Mouse (Mus musculus): Measurements from ENCODE around the gene Fam53b. TPM values are rescaled to one million over a fixed set of nuclear protein-coding genes. Genes with fewer than 3 reads are reported as not detected.

The Fam53b gene
- total RNA-seq, 1 experiment, result 8.6 TPM

- H3K36me3 ChIP-seq (ENCODE audit: control insufficient read depth, insufficient read depth, low read length, poor library complexity, severe bottlenecking), result no peaks in the 10 kb centered on the region
- no peak for DNase-seq (ENCODE audit: low read depth, low spot score)
- no peak overlapping the region for H3K4me3 ChIP-seq (ENCODE audit: insufficient read depth in 1 of 2, low read depth in 1 of 2, low read length in 2 of 2, poor library complexity in 1 of 2, severe bottlenecking in 1 of 2)
- no peak overlapping the region for H3K9ac ChIP-seq (ENCODE audit: insufficient read depth, low read depth, low read length, poor library complexity, severe bottlenecking)
- no peaks in the 10 kb centered on the region for H3K9me3 ChIP-seq (ENCODE audit: control insufficient read depth, insufficient read depth, low read depth, low read length)
- TF ChIP-seq ZNF384 (IDR thresholded peaks at IDR 0.05; ENCODE audit: low read depth, low read length) (no peak), ZC3H11A (IDR thresholded peaks at IDR 0.05; ENCODE audit: borderline replicate concordance, low read depth, low read length) (no peak), HCFC1 (IDR thresholded peaks at IDR 0.05; ENCODE audit: borderline replicate concordance, insufficient read depth, low read length) (no peak), MAFK (IDR thresholded peaks at IDR 0.05; ENCODE audit: insufficient read depth, low read depth, low read length) (no peak), CHD2 (IDR thresholded peaks at IDR 0.05; ENCODE audit: low read depth, low read length) (no peak)
- no peak overlapping the region for H3K27ac ChIP-seq (ENCODE audit: insufficient read depth, low read depth, low read length, poor library complexity, severe bottlenecking)
- H3K4me1 ChIP-seq (ENCODE audit: control insufficient read depth in 2 of 2, insufficient read depth in 2 of 2, low read length in 2 of 2, poor library complexity in 1 of 2), result peaks cover 0 to 4% of the 10 kb centered on the region in 2 experiments; a peak in 1 of 4 replicates
- in situ Hi-C loops (cut with MboI; ENCODE audit: low sequenced_read_pairs in 2 of 2, unreplicated experiment in 2 of 2), result no loop called here
These were observed 110.0 kb downstream of the Fam53b start for GRCm38 (mm10) chr7:132703515-132704309.

GRCm38 (mm10) chr7:132702492-132703070 is 111.1 kb downstream of the Fam53b start:
- in situ Hi-C loops (cut with MboI; ENCODE audit: low sequenced_read_pairs in 2 of 2, unreplicated experiment in 2 of 2), result no loop called here
- Histone ChIP-seq H3K27ac (ENCODE audit: insufficient read depth, low read depth, low read length, poor library complexity, severe bottlenecking) (no peak overlapping the region), H3K4me1 (ENCODE audit: control insufficient read depth in 2 of 2, insufficient read depth in 2 of 2, low read length in 2 of 2, poor library complexity in 1 of 2) (peaks cover 0 to 4% of the 10 kb centered on the region in 2 experiments; a peak in 1 of 4 replicates), H3K9me3 (ENCODE audit: control insufficient read depth, insufficient read depth, low read depth, low read length) (no peaks in the 10 kb centered on the region), H3K4me3 (ENCODE audit: insufficient read depth in 1 of 2, low read depth in 1 of 2, low read length in 2 of 2, poor library complexity in 1 of 2, severe bottlenecking in 1 of 2) (no peak overlapping the region), H3K9ac (ENCODE audit: insufficient read depth, low read depth, low read length, poor library complexity, severe bottlenecking) (no peak overlapping the region), H3K36me3 (ENCODE audit: control insufficient read depth, insufficient read depth, low read length, poor library complexity, severe bottlenecking) (no peaks in the 10 kb centered on the region)
- no peak for DNase-seq (ENCODE audit: low read depth, low spot score)
- no peak for TF ChIP-seq ZC3H11A (IDR thresholded peaks at IDR 0.05; ENCODE audit: borderline replicate concordance, low read depth, low read length)
- TF ChIP-seq HCFC1 (IDR thresholded peaks at IDR 0.05; ENCODE audit: borderline replicate concordance, insufficient read depth, low read length), result no peak
- no peak for TF ChIP-seq CHD2 (IDR thresholded peaks at IDR 0.05; ENCODE audit: low read depth, low read length)
- no peak for TF ChIP-seq ZNF384 (IDR thresholded peaks at IDR 0.05; ENCODE audit: low read depth, low read length)
- no peak for TF ChIP-seq MAFK (IDR thresholded peaks at IDR 0.05; ENCODE audit: insufficient read depth, low read depth, low read length)

GRCm38 (mm10) chr7:132702024-132702423 is 111.7 kb downstream of the Fam53b start:
- Histone ChIP-seq H3K36me3 (ENCODE audit: control insufficient read depth, insufficient read depth, low read length, poor library complexity, severe bottlenecking) (no peaks in the 10 kb centered on the region), H3K9ac (ENCODE audit: insufficient read depth, low read depth, low read length, poor library complexity, severe bottlenecking) (no peak overlapping the region), H3K27ac (ENCODE audit: insufficient read depth, low read depth, low read length, poor library complexity, severe bottlenecking) (no peak overlapping the region), H3K4me3 (ENCODE audit: insufficient read depth in 1 of 2, low read depth in 1 of 2, low read length in 2 of 2, poor library complexity in 1 of 2, severe bottlenecking in 1 of 2) (no peak overlapping the region), H3K4me1 (ENCODE audit: control insufficient read depth in 2 of 2, insufficient read depth in 2 of 2, low read length in 2 of 2, poor library complexity in 1 of 2) (peaks cover 0 to 4% of the 10 kb centered on the region in 2 experiments; a peak in 1 of 4 replicates), H3K9me3 (ENCODE audit: control insufficient read depth, insufficient read depth, low read depth, low read length) (no peaks in the 10 kb centered on the region)
- DNase-seq (ENCODE audit: low read depth, low spot score), result no peak
- in situ Hi-C loops (cut with MboI; ENCODE audit: low sequenced_read_pairs in 2 of 2, unreplicated experiment in 2 of 2), result no loop called here
- TF ChIP-seq HCFC1 (IDR thresholded peaks at IDR 0.05; ENCODE audit: borderline replicate concordance, insufficient read depth, low read length), result no peak
- TF ChIP-seq ZC3H11A (IDR thresholded peaks at IDR 0.05; ENCODE audit: borderline replicate concordance, low read depth, low read length), result no peak
- no peak for TF ChIP-seq MAFK (IDR thresholded peaks at IDR 0.05; ENCODE audit: insufficient read depth, low read depth, low read length)
- no peak for TF ChIP-seq ZNF384 (IDR thresholded peaks at IDR 0.05; ENCODE audit: low read depth, low read length)
- no peak for TF ChIP-seq CHD2 (IDR thresholded peaks at IDR 0.05; ENCODE audit: low read depth, low read length)

- no peak overlapping the region for H3K27ac ChIP-seq (ENCODE audit: insufficient read depth, low read depth, low read length, poor library complexity, severe bottlenecking)
- in situ Hi-C loops (cut with MboI; ENCODE audit: low sequenced_read_pairs in 2 of 2, unreplicated experiment in 2 of 2), result no loop called here
- H3K9me3 ChIP-seq (ENCODE audit: control insufficient read depth, insufficient read depth, low read depth, low read length), result no peaks in the 10 kb centered on the region
- peaks cover 0 to 4% of the 10 kb centered on the region in 2 experiments; a peak in 1 of 4 replicates for H3K4me1 ChIP-seq (ENCODE audit: control insufficient read depth in 2 of 2, insufficient read depth in 2 of 2, low read length in 2 of 2, poor library complexity in 1 of 2)
- TF ChIP-seq ZC3H11A (IDR thresholded peaks at IDR 0.05; ENCODE audit: borderline replicate concordance, low read depth, low read length) (no peak), ZNF384 (IDR thresholded peaks at IDR 0.05; ENCODE audit: low read depth, low read length) (no peak), MAFK (IDR thresholded peaks at IDR 0.05; ENCODE audit: insufficient read depth, low read depth, low read length) (no peak), CHD2 (IDR thresholded peaks at IDR 0.05; ENCODE audit: low read depth, low read length) (no peak), HCFC1 (IDR thresholded peaks at IDR 0.05; ENCODE audit: borderline replicate concordance, insufficient read depth, low read length) (no peak)
- DNase-seq (ENCODE audit: low read depth, low spot score), result no peak
- H3K36me3 ChIP-seq (ENCODE audit: control insufficient read depth, insufficient read depth, low read length, poor library complexity, severe bottlenecking), result no peaks in the 10 kb centered on the region
- no peak overlapping the region for H3K4me3 ChIP-seq (ENCODE audit: insufficient read depth in 1 of 2, low read depth in 1 of 2, low read length in 2 of 2, poor library complexity in 1 of 2, severe bottlenecking in 1 of 2)
- H3K9ac ChIP-seq (ENCODE audit: insufficient read depth, low read depth, low read length, poor library complexity, severe bottlenecking), result no peak overlapping the region
These were observed 112.3 kb downstream of the Fam53b start for GRCm38 (mm10) chr7:132701412-132701811.
